Mouse (Mus musculus) adrenal gland, adult 2 months (tissue): ENCODE measurements around the gene Tex9. TPM values are rescaled to one million over a fixed set of nuclear protein-coding genes. Genes with fewer than 3 reads are reported as not detected.
A peak's percentile ranks its signal among the peaks of the same experiment; 100 is the strongest.

Source experiments
- DNase-seq: peaks from one replicate; pipeline ENCODE4 v3.0.0; 2021
- long read RNA-seq: library from polyadenylated mRNA; stranded (forward); transcript quantifications from one replicate; pipeline ENCODE4 v2.0.0, GENCODE M21; 2021
- polyA plus RNA-seq: library from polyadenylated mRNA; depleted of rRNA; stranded (reverse); fragments of >200 nt; gene quantifications from 2 replicates; pipeline ENCODE4 v1.2.3, GENCODE M21; 2012; rRNA removed
- total RNA-seq, 2 experiments: library from RNA; stranded (reverse); gene quantifications; 2 replicates each; pipeline ENCODE4 v1.2.3; 2021

The Tex9 gene
- total RNA-seq: 1 to 10 TPM; 2.9 to 7.6 TPM
- 1.1 and 1.4 TPM in 2 replicates for polyA plus RNA-seq
- long read RNA-seq, partial matches to known transcripts: 0 of 6 reads
- long read RNA-seq, other reads (novel, unspliced or antisense): 2 of 6 reads

GRCm38 (mm10) chr9:72492194-72492565, at the start of gene Tex9:
Gene Tex9, minus strand, starts transcription at chr9:72492212.
- no peak for DNase-seq

GRCm38 (mm10) chr9:72537086-72537485, 45.1 kb upstream of the Tex9 start:
- DNase-seq: no peak

- DNase-seq: no peak
Observed at GRCm38 (mm10) chr9:72535394-72535793, 43.4 kb upstream of the Tex9 start.

GRCm38 (mm10) chr9:72534985-72535384, 43.0 kb upstream of the Tex9 start:
- no peak for DNase-seq

- DNase-seq: no peak
Observed at GRCm38 (mm10) chr9:72533089-72533415, 41.0 kb upstream of the Tex9 start.

- peak; percentile 71 for DNase-seq
Observed at GRCm38 (mm10) chr9:72532381-72533088, 40.5 kb upstream of the Tex9 start.

GRCm38 (mm10) chr9:72531996-72532380, 40.0 kb upstream of the Tex9 start, which contains the start of gene Rfx7:
Gene Rfx7, plus strand, starts transcription at chr9:72532240.
- peak; percentile 88 for DNase-seq

GRCm38 (mm10) chr9:72531291-72531995, 39.4 kb upstream of the Tex9 start:
- DNase-seq: peak; percentile 90

GRCm38 (mm10) chr9:72530824-72531223, 38.8 kb upstream of the Tex9 start:
- no peak for DNase-seq

- DNase-seq: peak; percentile 86
Observed at GRCm38 (mm10) chr9:72530237-72530636, 38.2 kb upstream of the Tex9 start.

- DNase-seq: no peak
Observed at GRCm38 (mm10) chr9:72526091-72526490, 34.1 kb upstream of the Tex9 start.

- no peak for DNase-seq
Observed at GRCm38 (mm10) chr9:72520849-72521248, 28.8 kb upstream of the Tex9 start.

- no peak for DNase-seq
Observed at GRCm38 (mm10) chr9:72519246-72519645, 27.2 kb upstream of the Tex9 start.

GRCm38 (mm10) chr9:72515366-72515765, 23.4 kb upstream of the Tex9 start:
- DNase-seq: no peak

GRCm38 (mm10) chr9:72512229-72512981, 20.4 kb upstream of the Tex9 start:
- no peak for DNase-seq

- DNase-seq: no peak
Observed at GRCm38 (mm10) chr9:72497171-72497570, 5.2 kb upstream of the Tex9 start.

- no peak for DNase-seq
Observed at GRCm38 (mm10) chr9:72496691-72497090, 4.7 kb upstream of the Tex9 start.

- DNase-seq: no peak
Observed at GRCm38 (mm10) chr9:72493984-72494685, 2.1 kb upstream of the Tex9 start.

GRCm38 (mm10) chr9:72493465-72493864, 1.5 kb upstream of the Tex9 start:
- no peak for DNase-seq

GRCm38 (mm10) chr9:72491559-72492193, 336 bp downstream of the Tex9 start:
- peak; percentile 93 for DNase-seq

- DNase-seq: no peak
Observed at GRCm38 (mm10) chr9:72489131-72489530, 2.9 kb downstream of the Tex9 start.

- DNase-seq: no peak
Observed at GRCm38 (mm10) chr9:72488523-72488922, 3.5 kb downstream of the Tex9 start.
